Mouse (Mus musculus) telencephalon, adult 2 months (tissue): ENCODE data around the gene Ube2ql1.

ENCODE experiments used
- DNase-seq: peaks from one replicate; pipeline ENCODE4 v3.0.0-alpha.2; 2011; ENCODE audit warnings: low read depth, low spot score

Gene Ube2ql1

GRCm38 (mm10) chr13:69708236-69708635, 31.5 kb downstream of the Ube2ql1 start:
- peak; percentile 71 for DNase-seq

GRCm38 (mm10) chr13:69707496-69707895, 32.2 kb downstream of the Ube2ql1 start:
- DNase-seq: no peak

- no peak for DNase-seq
These were observed 32.8 kb downstream of the Ube2ql1 start for GRCm38 (mm10) chr13:69706919-69707318.

GRCm38 (mm10) chr13:69703505-69703904, 36.2 kb downstream of the Ube2ql1 start:
- no peak for DNase-seq

GRCm38 (mm10) chr13:69701397-69701796, 38.3 kb downstream of the Ube2ql1 start:
- DNase-seq: no peak

GRCm38 (mm10) chr13:69700827-69701226, 38.9 kb downstream of the Ube2ql1 start:
- DNase-seq: no peak

GRCm38 (mm10) chr13:69696333-69696991, 43.2 kb downstream of the Ube2ql1 start:
- DNase-seq: peak; percentile 55

GRCm38 (mm10) chr13:69691074-69691473, 48.6 kb downstream of the Ube2ql1 start:
- no peak for DNase-seq

- DNase-seq: no peak
These were observed 52.7 kb downstream of the Ube2ql1 start for GRCm38 (mm10) chr13:69687023-69687422.

- no peak for DNase-seq
These were observed 54.3 kb downstream of the Ube2ql1 start for GRCm38 (mm10) chr13:69685406-69685818.

GRCm38 (mm10) chr13:69673921-69674618, 65.6 kb downstream of the Ube2ql1 start:
- DNase-seq: no peak

- DNase-seq: no peak
These were observed 66.3 kb downstream of the Ube2ql1 start for GRCm38 (mm10) chr13:69673197-69673920.

- no peak for DNase-seq
These were observed 67.1 kb downstream of the Ube2ql1 start for GRCm38 (mm10) chr13:69672565-69672964.

- no peak for DNase-seq
These were observed 67.6 kb downstream of the Ube2ql1 start for GRCm38 (mm10) chr13:69672121-69672520.

- DNase-seq: no peak
These were observed 85.2 kb downstream of the Ube2ql1 start for GRCm38 (mm10) chr13:69654508-69654907.
